Mouse (Mus musculus): ENCODE results near the gene Edaradd. TPM values are rescaled to one million over a fixed set of nuclear protein-coding genes. Genes with fewer than 3 reads are reported as not detected.
A peak's percentile ranks its signal among the peaks of the same experiment; 100 is the strongest.

Gene Edaradd
- total and polyA plus RNA-seq, 3 experiments = 0.05 to 0.09 (median 0.08) TPM

GRCm38 (mm10) chr13:12543246-12543645 lies 23.0 kb upstream of the Edaradd start:
- DNase-seq = no peak
- no peak overlapping the region for H3K9ac ChIP-seq (ENCODE audit: low read depth, low read length)
- H3K4me1 ChIP-seq (ENCODE audit: control insufficient read depth, insufficient read depth, low read length) = no peaks in the 10 kb centered on the region
- WGBS = 74% methylated on average over 5 of the region's 5 CpGs
- H3K27me3 ChIP-seq (ENCODE audit: control insufficient read depth, insufficient read depth, low read length) = peaks cover 2% of the 10 kb centered on the region; the same call in 1 of the 2 replicates
- intact Hi-C loops (cut with DNase I) = no loop called here
- no peaks in the 10 kb centered on the region for H3K79me2 ChIP-seq (replicated peaks; ENCODE audit: control insufficient read depth, insufficient read depth, low read length)
- TF ChIP-seq POLR2A (IDR thresholded peaks at IDR 0.05; ENCODE audit: insufficient read depth, low read depth, low read length) (no peak), EP300 (IDR thresholded peaks at IDR 0.05; ENCODE audit: insufficient read depth, low read depth, low read length) (no peak), CTCF (IDR thresholded peaks at IDR 0.05) (no peak)
- H3K27ac ChIP-seq = no peak overlapping the region
- no peak overlapping the region for H3K4me3 ChIP-seq
- H3K36me3 ChIP-seq (ENCODE audit: control insufficient read depth, insufficient read depth, low read length) = no peaks in the 10 kb centered on the region

GRCm38 (mm10) chr13:12542006-12542981 lies 22.1 kb upstream of the Edaradd start:
- 7% methylated on average over 23 of the region's 23 CpGs for WGBS
- H3K79me2 ChIP-seq (replicated peaks; ENCODE audit: control insufficient read depth, insufficient read depth, low read length) = no peaks in the 10 kb centered on the region
- H3K36me3 ChIP-seq (ENCODE audit: control insufficient read depth, insufficient read depth, low read length) = no peaks in the 10 kb centered on the region
- H3K4me3 ChIP-seq = no peak overlapping the region
- no peak for TF ChIP-seq POLR2A (IDR thresholded peaks at IDR 0.05; ENCODE audit: insufficient read depth, low read depth, low read length)
- TF ChIP-seq CTCF (IDR thresholded peaks at IDR 0.05) = peak; percentile 46
- no peak for TF ChIP-seq EP300 (IDR thresholded peaks at IDR 0.05; ENCODE audit: insufficient read depth, low read depth, low read length)
- H3K4me1 ChIP-seq (ENCODE audit: control insufficient read depth, insufficient read depth, low read length) = no peaks in the 10 kb centered on the region
- peak; percentile 36 to 57 for DNase-seq
- H3K9ac ChIP-seq (ENCODE audit: low read depth, low read length) = no peak overlapping the region
- peaks cover 2% of the 10 kb centered on the region; the same call in 1 of the 2 replicates for H3K27me3 ChIP-seq (ENCODE audit: control insufficient read depth, insufficient read depth, low read length)
- intact Hi-C loops (cut with DNase I) = no loop called here
- no peak overlapping the region for H3K27ac ChIP-seq

- Histone ChIP-seq H3K79me2 (replicated peaks; ENCODE audit: control insufficient read depth, insufficient read depth, low read length) (no peaks in the 10 kb centered on the region), H3K36me3 (ENCODE audit: control insufficient read depth, insufficient read depth, low read length) (no peaks in the 10 kb centered on the region), H3K9ac (ENCODE audit: low read depth, low read length) (no peak overlapping the region), H3K4me3 (no peak overlapping the region), H3K27ac (no peak overlapping the region), H3K27me3 (ENCODE audit: control insufficient read depth, insufficient read depth, low read length) (peaks cover 2% of the 10 kb centered on the region; the same call in 1 of the 2 replicates), H3K4me1 (ENCODE audit: control insufficient read depth, insufficient read depth, low read length) (no peaks in the 10 kb centered on the region)
- TF ChIP-seq POLR2A (IDR thresholded peaks at IDR 0.05; ENCODE audit: insufficient read depth, low read depth, low read length) (no peak), EP300 (IDR thresholded peaks at IDR 0.05; ENCODE audit: insufficient read depth, low read depth, low read length) (no peak), CTCF (IDR thresholded peaks at IDR 0.05) (no peak)
- DNase-seq = no peak
- WGBS = 51% methylated on average over 13 of the region's 13 CpGs
- intact Hi-C loops (cut with DNase I) = no loop called here
These were observed 19.9 kb upstream of the Edaradd start for GRCm38 (mm10) chr13:12540119-12540518.

GRCm38 (mm10) chr13:12539716-12540115 lies 19.5 kb upstream of the Edaradd start:
- intact Hi-C loops (cut with DNase I) = no loop called here
- H3K27ac ChIP-seq = no peak overlapping the region
- no peaks in the 10 kb centered on the region for H3K4me1 ChIP-seq (ENCODE audit: control insufficient read depth, insufficient read depth, low read length)
- peaks cover 2% of the 10 kb centered on the region; the same call in 1 of the 2 replicates for H3K27me3 ChIP-seq (ENCODE audit: control insufficient read depth, insufficient read depth, low read length)
- 35% methylated on average over 11 of the region's 11 CpGs for WGBS
- no peak overlapping the region for H3K4me3 ChIP-seq
- no peaks in the 10 kb centered on the region for H3K36me3 ChIP-seq (ENCODE audit: control insufficient read depth, insufficient read depth, low read length)
- TF ChIP-seq EP300 (IDR thresholded peaks at IDR 0.05; ENCODE audit: insufficient read depth, low read depth, low read length) = no peak
- no peak for DNase-seq
- H3K9ac ChIP-seq (ENCODE audit: low read depth, low read length) = no peak overlapping the region
- no peaks in the 10 kb centered on the region for H3K79me2 ChIP-seq (replicated peaks; ENCODE audit: control insufficient read depth, insufficient read depth, low read length)

GRCm38 (mm10) chr13:12537971-12538370 lies 17.7 kb upstream of the Edaradd start:
- intact Hi-C loops (cut with DNase I) = loop anchor here (1.0 kb wide), 1 partner anchor 65 kb away; no protein-coding TSS in a partner anchor
- Histone ChIP-seq H3K27me3 (ENCODE audit: control insufficient read depth, insufficient read depth, low read length) (peaks cover 2% of the 10 kb centered on the region; the same call in 1 of the 2 replicates), H3K27ac (no peak overlapping the region), H3K4me3 (no peak overlapping the region), H3K9ac (ENCODE audit: low read depth, low read length) (no peak overlapping the region), H3K4me1 (ENCODE audit: control insufficient read depth, insufficient read depth, low read length) (no peaks in the 10 kb centered on the region), H3K36me3 (ENCODE audit: control insufficient read depth, insufficient read depth, low read length) (no peaks in the 10 kb centered on the region), H3K79me2 (replicated peaks; ENCODE audit: control insufficient read depth, insufficient read depth, low read length) (no peaks in the 10 kb centered on the region)
- peak; percentile 38 to 39 for DNase-seq
- no peak for TF ChIP-seq POLR2A (IDR thresholded peaks at IDR 0.05; ENCODE audit: insufficient read depth, low read depth, low read length)
- peak; percentile 72 for TF ChIP-seq CTCF (IDR thresholded peaks at IDR 0.05)
- 65% methylated on average over 6 of the region's 6 CpGs for WGBS

- intact Hi-C loops (cut with DNase I) = no loop called here
- Histone ChIP-seq H3K79me2 (replicated peaks; ENCODE audit: control insufficient read depth, insufficient read depth, low read length) (no peaks in the 10 kb centered on the region), H3K27me3 (ENCODE audit: control insufficient read depth, insufficient read depth, low read length) (no peaks in the 10 kb centered on the region), H3K4me3 (no peak overlapping the region), H3K27ac (no peak overlapping the region), H3K9ac (ENCODE audit: low read depth, low read length) (no peak overlapping the region), H3K4me1 (ENCODE audit: control insufficient read depth, insufficient read depth, low read length) (no peaks in the 10 kb centered on the region), H3K36me3 (ENCODE audit: control insufficient read depth, insufficient read depth, low read length) (no peaks in the 10 kb centered on the region)
- DNase-seq = no peak
- TF ChIP-seq EP300 (IDR thresholded peaks at IDR 0.05; ENCODE audit: insufficient read depth, low read depth, low read length) (no peak), CTCF (IDR thresholded peaks at IDR 0.05) (no peak), POLR2A (IDR thresholded peaks at IDR 0.05; ENCODE audit: insufficient read depth, low read depth, low read length) (no peak)
- 77% methylated on average over 3 of the region's 3 CpGs for WGBS
These were observed 14.4 kb upstream of the Edaradd start for GRCm38 (mm10) chr13:12534628-12535027.

Measured in heart, adult 2 months (tissue).